Mouse (Mus musculus) mature B cell (primary cell): ENCODE data around the gene Sgk1.

ENCODE experiments used
- in situ Hi-C: fragments of 300-500 bp; cut with MboI; formaldehyde crosslinking; loops from 2 replicates; pipeline ENCODE4 v1.14.3; 2019

The Sgk1 gene

GRCm38 (mm10) chr10:21973676-21974075 is 91.7 kb downstream of the Sgk1 start:
- in situ Hi-C loops = no loop called here

- in situ Hi-C loops = no loop called here
Measured at GRCm38 (mm10) chr10:21974801-21975200, 92.8 kb downstream of the Sgk1 start.

GRCm38 (mm10) chr10:21975384-21975783 is 93.4 kb downstream of the Sgk1 start:
- in situ Hi-C loops = no loop called here

GRCm38 (mm10) chr10:21976253-21976652 is 94.3 kb downstream of the Sgk1 start:
- in situ Hi-C loops = no loop called here

GRCm38 (mm10) chr10:21978421-21978820 is 96.4 kb downstream of the Sgk1 start:
- in situ Hi-C loops = no loop called here

- in situ Hi-C loops = no loop called here
Measured at GRCm38 (mm10) chr10:21979286-21979965, 97.4 kb downstream of the Sgk1 start.

- in situ Hi-C loops = no loop called here
Measured at GRCm38 (mm10) chr10:21980780-21981435, 98.9 kb downstream of the Sgk1 start.

- in situ Hi-C loops = no loop called here
Measured at GRCm38 (mm10) chr10:21982303-21982702, 100.3 kb downstream of the Sgk1 start.

- in situ Hi-C loops = no loop called here
Measured at GRCm38 (mm10) chr10:21988489-21988888, 106.5 kb downstream of the Sgk1 start.

GRCm38 (mm10) chr10:21991351-21991840 is 109.4 kb downstream of the Sgk1 start:
- in situ Hi-C loops = no loop called here

GRCm38 (mm10) chr10:21991986-21992833 is 110.2 kb downstream of the Sgk1 start:
- in situ Hi-C loops = no loop called here

GRCm38 (mm10) chr10:21992834-21993514 is 111.0 kb downstream of the Sgk1 start:
- in situ Hi-C loops = no loop called here

GRCm38 (mm10) chr10:21993515-21994373 is 111.8 kb downstream of the Sgk1 start:
- in situ Hi-C loops = no loop called here

GRCm38 (mm10) chr10:21994431-21994914 is 112.5 kb downstream of the Sgk1 start:
- in situ Hi-C loops = no loop called here

- in situ Hi-C loops = loop anchor here (5.0 kb wide), 1 partner anchor 393 kb away; no protein-coding TSS in a partner anchor
Measured at GRCm38 (mm10) chr10:21995221-21995620, 113.2 kb downstream of the Sgk1 start.

GRCm38 (mm10) chr10:21995661-21996308 is 113.8 kb downstream of the Sgk1 start:
- in situ Hi-C loops = loop anchor here (5.0 kb wide), 1 partner anchor 393 kb away; no protein-coding TSS in a partner anchor

- in situ Hi-C loops = loop anchor here (5.0 kb wide), 1 partner anchor 395 kb away; no protein-coding TSS in a partner anchor
Measured at GRCm38 (mm10) chr10:21996660-21997447, 114.9 kb downstream of the Sgk1 start.

GRCm38 (mm10) chr10:21997550-21998204 is 115.7 kb downstream of the Sgk1 start:
- in situ Hi-C loops = loop anchor here (5.0 kb wide), 1 partner anchor 395 kb away; no protein-coding TSS in a partner anchor
